Mouse (Mus musculus) lung, postnatal 14 days (tissue): ENCODE measurements around the gene Fjx1.
A peak's percentile ranks its signal among the peaks of the same experiment; 100 is the strongest.

ENCODE experiments used
- DNase-seq: peaks from one replicate; pipeline ENCODE4 v3.0.0; 2021

Gene Fjx1

GRCm38 (mm10) chr2:102451671-102452549, at the start of gene Fjx1:
TSS of gene Fjx1 (minus strand) at chr2:102452499.
- peak; percentile 29 for DNase-seq

- DNase-seq = no peak
These were observed 47.8 kb upstream of the Fjx1 start for GRCm38 (mm10) chr2:102500001-102500689.

- no peak for DNase-seq
These were observed 28.4 kb upstream of the Fjx1 start for GRCm38 (mm10) chr2:102480738-102481137.

GRCm38 (mm10) chr2:102476101-102476500, 23.8 kb upstream of the Fjx1 start:
- no peak for DNase-seq

- no peak for DNase-seq
These were observed 16.3 kb upstream of the Fjx1 start for GRCm38 (mm10) chr2:102468645-102469044.

- DNase-seq = no peak
These were observed 12.0 kb upstream of the Fjx1 start for GRCm38 (mm10) chr2:102464342-102464732.

GRCm38 (mm10) chr2:102463587-102464341, 11.5 kb upstream of the Fjx1 start:
- DNase-seq = peak; percentile 62

GRCm38 (mm10) chr2:102461491-102461890, 9.2 kb upstream of the Fjx1 start:
- no peak for DNase-seq

- no peak for DNase-seq
These were observed 2.8 kb upstream of the Fjx1 start for GRCm38 (mm10) chr2:102455126-102455525.

GRCm38 (mm10) chr2:102453447-102453846, 1.1 kb upstream of the Fjx1 start:
- DNase-seq = no peak

GRCm38 (mm10) chr2:102450761-102451670, 1.3 kb downstream of the Fjx1 start:
- DNase-seq = peak; percentile 28

GRCm38 (mm10) chr2:102450248-102450760, 2.0 kb downstream of the Fjx1 start:
- DNase-seq = peak; percentile 64

- DNase-seq = peak; percentile 22
These were observed 2.6 kb downstream of the Fjx1 start for GRCm38 (mm10) chr2:102449630-102450247.

GRCm38 (mm10) chr2:102449056-102449455, 3.2 kb downstream of the Fjx1 start:
- DNase-seq = no peak

- DNase-seq = no peak
These were observed 4.5 kb downstream of the Fjx1 start for GRCm38 (mm10) chr2:102447831-102448230.

GRCm38 (mm10) chr2:102446851-102447250, 5.4 kb downstream of the Fjx1 start:
- DNase-seq = no peak

GRCm38 (mm10) chr2:102437357-102438030, 14.8 kb downstream of the Fjx1 start:
- no peak for DNase-seq

- no peak for DNase-seq
These were observed 18.4 kb downstream of the Fjx1 start for GRCm38 (mm10) chr2:102433879-102434278.

GRCm38 (mm10) chr2:102431084-102431483, 21.2 kb downstream of the Fjx1 start:
- DNase-seq = no peak

GRCm38 (mm10) chr2:102427974-102428373, 24.3 kb downstream of the Fjx1 start:
- no peak for DNase-seq

- no peak for DNase-seq
These were observed 25.9 kb downstream of the Fjx1 start for GRCm38 (mm10) chr2:102426434-102426833.
